Mouse (Mus musculus) olfactory bulb, adult 2 months (tissue): ENCODE measurements around the gene Igfn1.

ENCODE experiments used
- CTCF ChIP-seq: fragments of 200-500 bp; IDR thresholded peaks from 2 replicates; pipeline ENCODE4 v1.5.1; 2012; ENCODE audit warnings: low read depth, mild to moderate bottlenecking, low read length, moderate library complexity; ENCODE audit not compliant: insufficient read depth
- POLR2A ChIP-seq: fragments of 200-500 bp; IDR thresholded peaks from 2 replicates; pipeline ENCODE4 v1.6.1; 2012; ENCODE audit warnings: mild to moderate bottlenecking, low read depth, low read length, moderate library complexity; ENCODE audit not compliant: insufficient read depth

GRCm38 (mm10) chr1:136013513-136013912, 7.4 kb upstream of the Igfn1 start:
- TF ChIP-seq CTCF (no peak), POLR2A (no peak)
